9 mouse cellular contexts compared by ENCODE assay signal in the genomic region with DNA sequence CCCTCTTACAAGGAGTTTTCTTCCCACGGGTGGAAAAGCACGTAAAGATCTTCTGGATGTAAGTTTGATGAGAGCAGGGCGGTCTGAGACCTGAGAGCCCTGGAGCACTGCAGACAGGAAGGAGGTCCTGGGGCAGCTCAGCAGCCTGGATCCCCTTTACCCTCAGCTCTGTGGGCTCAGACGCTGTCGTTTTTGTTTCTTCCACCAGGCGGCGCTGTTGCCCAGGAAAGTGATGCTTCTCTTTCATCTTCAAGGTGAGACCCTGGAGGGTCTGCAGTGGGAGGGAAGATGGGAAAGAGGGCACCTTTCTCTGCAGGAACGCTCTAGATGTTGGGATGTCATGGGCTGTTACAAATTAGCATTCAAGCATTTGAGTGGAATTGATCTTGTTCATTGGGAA. TPM values are rescaled to one million over a fixed set of nuclear protein-coding genes. Genes with fewer than 3 reads are reported as not detected.
A peak's percentile ranks its signal among the peaks of the same experiment; 100 is the strongest.
DNase-seq lines count a peak whose midpoint lies in the region; ATAC-seq and TF ChIP-seq lines count a peak whose summit lies in the region.
"Not testable (repeated sequence)": the region's sequence is repeated elsewhere in the genome, so short reads cannot be mapped to it uniquely, and the experiment has no call there.
"Had no signal": no experiment of that assay in that cellular context is flagged by ENCODE, and none has a peak within 500 bp of the region (broad histone marks: within the 10 kb centered on the region; RNA-seq: fewer than 3 reads in every experiment).

No protein-coding gene starts in this region.

- peak; percentile 45 to 65 (median 50) for TF ChIP-seq CTCF in MEL (IDR thresholded peaks at IDR 0.05 in 2 of 3, conservative IDR thresholded peaks at IDR 0.05 in 1 of 3; ENCODE audit: control insufficient read depth in 1 of 3, insufficient read depth in 1 of 3, low read depth in 2 of 3, low read length in 3 of 3, poor library complexity in 1 of 3, severe bottlenecking in 1 of 3)
- TF ChIP-seq CTCF in kidney, adult 2 months (conservative IDR thresholded peaks at IDR 0.05; ENCODE audit: insufficient read depth, insufficient read length, low read depth, low read length), result peak; percentile 46
- TF ChIP-seq CTCF in liver, embryonic 14.5 days (IDR thresholded peaks at IDR 0.05; ENCODE audit: low read depth), result peak; percentile 82
- peak; percentile 87 for TF ChIP-seq CTCF in testis, adult 2 months (IDR thresholded peaks at IDR 0.05; ENCODE audit: control insufficient read depth, insufficient read depth, insufficient replicate concordance, low read depth, low read length)

- H3K27me3 ChIP-seq in MEL (ENCODE audit: control insufficient read depth in 1 of 2, insufficient read depth in 2 of 2, low read length in 2 of 2); kidney, adult 2 months (replicated peaks; ENCODE audit: control insufficient read depth, insufficient read depth, low read length); testis, adult 2 months (ENCODE audit: control insufficient read depth, insufficient read depth, low read length): not testable (repeated sequence)
- peaks cover 12% of the 10 kb centered on the region for H3K27me3 ChIP-seq in liver, embryonic 14.5 days (ENCODE audit: control insufficient read depth, insufficient read depth, low read length)

- not testable (repeated sequence) for H3K9me3 ChIP-seq in MEL (replicated peaks; ENCODE audit: insufficient read depth, low read length); liver, embryonic 14.5 days (ENCODE audit: control insufficient read depth, low read length)

- TF ChIP-seq EP300 in MEL (IDR thresholded peaks at IDR 0.05; ENCODE audit: low read depth in 1 of 2, low read length in 2 of 2); liver, embryonic 14.5 days (IDR thresholded peaks at IDR 0.05; ENCODE audit: low read depth): not testable (repeated sequence)

- ATAC-seq in common myeloid progenitor, adult 5-6 weeks (replicated peaks; ENCODE audit: low read depth, poor library complexity, severe bottlenecking), result peak; percentile 19; the same call in 1 of the 2 replicates
- ATAC-seq in granulocyte monocyte progenitor cell, adult 5-6 weeks (replicated peaks; ENCODE audit: poor library complexity, severe bottlenecking), result 0 out of 2 replicates have a peak, but pooled peaks have one; percentile 20
- ATAC-seq in liver, embryonic 14.5 days (ENCODE audit: insufficient read depth), result not testable (repeated sequence)

- H3K4me3 ChIP-seq in MEL (ENCODE audit: control insufficient read depth in 1 of 2, insufficient read depth in 1 of 2, low read depth in 2 of 2, low read length in 2 of 2); kidney, adult 2 months (ENCODE audit: insufficient read depth, low read depth, low read length); liver, embryonic 14.5 days (ENCODE audit: insufficient read depth in 1 of 2, low read depth in 2 of 2, low read length in 2 of 2); testis, adult 2 months (ENCODE audit: control insufficient read depth, low read depth, low read length): not testable (repeated sequence)

- not testable (repeated sequence) for TF ChIP-seq POLR2A in MEL (IDR thresholded peaks at IDR 0.05; ENCODE audit: control insufficient read depth in 1 of 2, insufficient read depth in 1 of 2, low read depth in 1 of 2, low read length in 2 of 2, poor library complexity in 1 of 2); kidney, adult 2 months (IDR thresholded peaks at IDR 0.05; ENCODE audit: low read depth, low read length); testis, adult 2 months (IDR thresholded peaks at IDR 0.05; ENCODE audit: control insufficient read depth, low read depth, low read length)

- H3K4me2 ChIP-seq in liver, embryonic 14.5 days (ENCODE audit: low read depth), result not testable (repeated sequence)

- not testable (repeated sequence) for H3K79me2 ChIP-seq in MEL (ENCODE audit: control insufficient read depth, insufficient read depth, low read length, poor library complexity)

- DNase-seq in MEL (ENCODE audit: low read depth, low spot score); kidney, adult 2 months; liver, embryonic 14.5 days (ENCODE audit: low read depth in 3 of 3, low spot score in 3 of 3): not testable (repeated sequence)
- peak; percentile 79 for DNase-seq in neural tube, embryonic 10.5 days (ENCODE audit: extremely low spot score, low spot score)

- TF ChIP-seq RAD21 in MEL (IDR thresholded peaks at IDR 0.05; ENCODE audit: low read depth, low read length), result peak; percentile 11; the same call in 1 of the 2 replicates

- WGBS in kidney, adult 2 months, result 12% methylated on average over 8 of the region's 8 CpGs
- WGBS in liver, embryonic 14.5 days (ENCODE audit: insufficient replicate concordance), result 7% methylated on average over 8 of the region's 8 CpGs

- H3K9ac ChIP-seq in MEL (ENCODE audit: control insufficient read depth, low read depth, low read length, poor library complexity, severe bottlenecking); liver, embryonic 14.5 days (replicated peaks): not testable (repeated sequence)

- H3K4me1 ChIP-seq in MEL (ENCODE audit: control insufficient read depth in 1 of 2, insufficient read depth in 2 of 2, low read length in 2 of 2); kidney, adult 2 months (ENCODE audit: control insufficient read depth, insufficient read depth, low read length); liver, embryonic 14.5 days (replicated peaks; ENCODE audit: control insufficient read depth in 2 of 2, insufficient read depth in 2 of 2, low read length in 1 of 2); testis, adult 2 months (ENCODE audit: control insufficient read depth, insufficient read depth, low read length): not testable (repeated sequence)

- H3K36me3 ChIP-seq in MEL (ENCODE audit: control insufficient read depth in 1 of 2, insufficient read depth in 2 of 2, low read length in 2 of 2); kidney, adult 2 months (ENCODE audit: control insufficient read depth, insufficient read depth, low read length); liver, embryonic 14.5 days (replicated peaks; ENCODE audit: control insufficient read depth, insufficient read depth, low read depth); testis, adult 2 months (ENCODE audit: control insufficient read depth, insufficient read depth, low read length): not testable (repeated sequence)

- H3K27ac ChIP-seq in MEL (ENCODE audit: control insufficient read depth, low read depth, low read length); kidney, adult 2 months (ENCODE audit: insufficient read depth, low read depth, low read length); liver, embryonic 14.5 days; testis, adult 2 months (ENCODE audit: control insufficient read depth, insufficient read depth, low read depth, low read length): not testable (repeated sequence)

RNA-seq across cellular contexts. Expression of a gene that starts 4.1 kb away (rescaled TPM):
- total RNA-seq in MEL (2012; rRNA removed), result 0.23 TPM in 1 of 2 replicates, not detected in the other
- 1 to 10 TPM in 1 of 2 experiments, not detected in 1; 4.0 TPM for polyA plus RNA-seq in MEL (2012; ENCODE audit: insufficient read depth in 1 of 2, insufficient read length in 2 of 2, low read depth in 1 of 2, low replicate concordance in 2 of 2, missing spikeins in 1 of 2)
- total RNA-seq in common myeloid progenitor, adult 5-6 weeks (2017), result 68.1 and 79.8 TPM in 2 replicates
- 27.4 and 32.8 TPM in 2 replicates for total RNA-seq in granulocyte monocyte progenitor cell, adult 5-6 weeks (2014; fragmentation: Nextera tagmentation)
- 21.9 and 31.9 TPM in 2 replicates for total RNA-seq in granulocyte monocyte progenitor cell, adult 5-6 weeks (2017)
- 112 and 139 TPM in 2 replicates for polyA plus RNA-seq in kidney, adult 2 months (2012; rRNA removed)
- 21.8 and 24.4 TPM in 2 replicates for polyA plus RNA-seq in liver, embryonic 14.5 days (2012; rRNA removed)
- 19.0 and 20.7 TPM in 2 replicates for polyA plus RNA-seq in liver, embryonic 14.5 days (2014; fragmentation: Nextera tagmentation; extraction: Ambion mirVana)
- polyA plus RNA-seq in testis, adult 2 months (2012; rRNA removed), result 4.9 and 5.2 TPM in 2 replicates

RNA-seq across cellular contexts. Expression of a gene that starts 10.2 kb away (rescaled TPM):
- 1.4 and 1.8 TPM in 2 replicates for total RNA-seq in MEL (2012; rRNA removed)
- polyA plus RNA-seq in MEL (2012; ENCODE audit: insufficient read depth in 1 of 2, insufficient read length in 2 of 2, low read depth in 1 of 2, low replicate concordance in 2 of 2, missing spikeins in 1 of 2), result 10 to 100 TPM in 1 of 2 experiments, not detected in 1; 11.7 TPM
- total RNA-seq in common myeloid progenitor, adult 5-6 weeks (2017), result 78.6 and 82.7 TPM in 2 replicates
- 23.1 and 29.0 TPM in 2 replicates for total RNA-seq in granulocyte monocyte progenitor cell, adult 5-6 weeks (2014; fragmentation: Nextera tagmentation)
- 30.8 and 35.5 TPM in 2 replicates for total RNA-seq in granulocyte monocyte progenitor cell, adult 5-6 weeks (2017)
- polyA plus RNA-seq in kidney, adult 2 months (2012; rRNA removed), result 72.1 and 84.0 TPM in 2 replicates
- 10.3 and 11.2 TPM in 2 replicates for polyA plus RNA-seq in liver, embryonic 14.5 days (2012; rRNA removed)
- 7.6 and 11.1 TPM in 2 replicates for polyA plus RNA-seq in liver, embryonic 14.5 days (2014; fragmentation: Nextera tagmentation; extraction: Ambion mirVana)
- 1.6 and 1.8 TPM in 2 replicates for polyA plus RNA-seq in testis, adult 2 months (2012; rRNA removed)
- total RNA-seq: layer of hippocampus, postnatal 25 days had no signal

RNA-seq across cellular contexts. Expression of a gene that starts 35.1 kb away (rescaled TPM):
- 0.13 and 0.15 TPM in 2 replicates for total RNA-seq in MEL (2012; rRNA removed)
- polyA plus RNA-seq in MEL (2012; ENCODE audit: insufficient read depth in 1 of 2, insufficient read length in 2 of 2, low read depth in 1 of 2, low replicate concordance in 2 of 2, missing spikeins in 1 of 2), result 1 to 10 TPM in 1 of 2 experiments, not detected in 1; 8.9 TPM
- total RNA-seq in common myeloid progenitor, adult 5-6 weeks (2017), result 0.37 TPM in 1 of 2 replicates, not detected in the other
- total RNA-seq in granulocyte monocyte progenitor cell, adult 5-6 weeks (2014; fragmentation: Nextera tagmentation), result 0.36 and 1.0 TPM in 2 replicates
- total RNA-seq in granulocyte monocyte progenitor cell, adult 5-6 weeks (2017), result 0.22 TPM in 1 of 2 replicates, not detected in the other
- polyA plus RNA-seq in kidney, adult 2 months (2012; rRNA removed), result 6.7 and 8.3 TPM in 2 replicates
- polyA plus RNA-seq in liver, embryonic 14.5 days (2012; rRNA removed), result 119 and 136 TPM in 2 replicates
- polyA plus RNA-seq in liver, embryonic 14.5 days (2014; fragmentation: Nextera tagmentation; extraction: Ambion mirVana), result 195 and 206 TPM in 2 replicates
- polyA plus RNA-seq in testis, adult 2 months (2012; rRNA removed), result 0.19 and 0.33 TPM in 2 replicates
- polyA plus RNA-seq: forebrain, embryonic 13.5 days had no signal

RNA-seq across cellular contexts. Expression of a gene that starts 55.4 kb away (rescaled TPM):
- total RNA-seq in MEL (2012; rRNA removed), result 8.9 and 9.1 TPM in 2 replicates
- polyA plus RNA-seq in MEL (2012; ENCODE audit: insufficient read depth in 1 of 2, insufficient read length in 2 of 2, low read depth in 1 of 2, low replicate concordance in 2 of 2, missing spikeins in 1 of 2), result 10 to 100 TPM in 1 of 2 experiments, not detected in 1; 25.5 TPM
- 53.3 and 55.3 TPM in 2 replicates for total RNA-seq in common myeloid progenitor, adult 5-6 weeks (2017)
- 8.3 and 15.5 TPM in 2 replicates for total RNA-seq in granulocyte monocyte progenitor cell, adult 5-6 weeks (2014; fragmentation: Nextera tagmentation)
- total RNA-seq in granulocyte monocyte progenitor cell, adult 5-6 weeks (2017), result 19.5 and 23.4 TPM in 2 replicates
- 48.1 and 55.9 TPM in 2 replicates for polyA plus RNA-seq in kidney, adult 2 months (2012; rRNA removed)
- 5.4 TPM in 2 replicates for polyA plus RNA-seq in liver, embryonic 14.5 days (2012; rRNA removed)
- 1.2 and 1.3 TPM in 2 replicates for polyA plus RNA-seq in liver, embryonic 14.5 days (2014; fragmentation: Nextera tagmentation; extraction: Ambion mirVana)
- 3.2 and 4.2 TPM in 2 replicates for polyA plus RNA-seq in testis, adult 2 months (2012; rRNA removed)

Comparison
In these comparisons a context has a peak if more than half of its experiments do, and no peak if none do; other contexts are left out.
1. RNA of a gene that starts 35.1 kb away (polyA plus RNA-seq): 119 to 206 TPM in liver, embryonic 14.5 days; 8.9 TPM in MEL, 6.7 to 8.3 TPM in kidney, adult 2 months and 0.19 to 0.33 TPM in testis, adult 2 months; every median in the first group is over 10 times any median in the second.
2. Peak in every context shown above with its lines, with median percentiles within 50 percentile points of each other: CTCF ChIP-seq.